Mouse (Mus musculus): ENCODE measurements at regions not wholly inside any gene's neighbourhood (a gene's known extent, or its start where the extent isn't known, plus 50 kb on each side); places are given as distances from the start of the nearest gene placed in this dataset.

DNA sequence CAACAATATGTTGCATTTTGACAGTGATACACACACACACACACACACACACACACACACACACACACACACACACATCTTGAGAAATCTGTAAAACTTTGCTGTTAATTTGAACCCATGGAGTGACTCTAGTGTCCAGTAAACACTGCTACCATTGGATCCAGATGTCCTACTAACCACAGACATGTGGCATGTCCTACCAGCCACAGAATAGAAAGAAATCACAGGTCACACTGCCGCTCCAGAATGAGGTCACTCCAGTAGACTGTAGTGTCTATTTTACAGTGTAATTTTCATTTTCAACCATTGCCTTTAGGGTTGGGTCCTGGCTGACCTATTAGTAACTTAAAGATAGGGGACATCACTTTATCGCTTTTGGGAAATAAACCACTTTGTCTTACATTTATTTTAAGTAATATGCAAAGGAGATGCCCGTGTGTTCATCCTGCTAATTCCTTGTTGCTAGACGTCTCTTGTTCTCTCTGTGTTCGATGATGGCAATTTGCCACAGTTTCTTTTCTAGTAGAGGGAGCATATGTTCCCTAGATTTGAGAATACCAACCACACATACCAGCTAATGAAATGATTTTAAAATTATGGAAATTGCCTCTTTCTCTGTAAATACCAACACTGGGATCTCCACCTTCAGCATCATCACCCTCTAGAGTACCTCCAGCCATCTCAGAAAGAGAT, 59.2 kb upstream of the Cdh6 start:
- Histone ChIP-seq H3K9ac (no peak overlapping the region), H3K36me3 (ENCODE audit: insufficient read depth) (no peaks in the 10 kb centered on the region), H3K9me3 (ENCODE audit: low read depth, low read length) (no peaks in the 10 kb centered on the region), H3K27ac (ENCODE audit: low read depth) (no peak overlapping the region), H3K27me3 (ENCODE audit: insufficient read depth, low read length) (no peaks in the 10 kb centered on the region), H3K4me2 (no peak overlapping the region), H3K4me3 (ENCODE audit: low read depth, low read length) (no peak overlapping the region), H3K4me1 (ENCODE audit: insufficient read depth) (no peaks in the 10 kb centered on the region)
- no peak for DNase-seq
- no peak for TF ChIP-seq CTCF (IDR thresholded peaks at IDR 0.05; ENCODE audit: low read depth)
- WGBS: 89% methylated on average over 5 of the region's 5 CpGs
- no peak for ATAC-seq (ENCODE audit: insufficient read depth)

DNA sequence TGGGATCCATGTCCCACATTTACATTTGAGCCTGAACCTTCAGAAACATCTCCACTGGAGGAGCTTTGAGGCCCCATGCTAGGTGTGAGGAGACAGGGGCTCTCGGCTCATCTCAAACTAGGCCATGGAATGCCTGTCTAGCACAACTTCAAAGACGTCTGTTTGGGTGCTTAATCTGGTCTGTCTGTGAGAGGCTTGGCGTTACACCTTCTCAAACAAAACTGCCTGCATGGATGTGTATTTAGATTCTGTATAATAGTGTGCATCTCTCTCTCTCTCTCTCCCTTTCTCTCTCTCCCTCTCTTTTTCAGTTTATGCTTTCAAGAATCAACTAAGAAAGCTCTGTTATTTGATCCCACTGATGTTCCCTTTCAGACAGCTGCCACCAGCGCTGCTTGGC, 58.1 kb upstream of the Cdh6 start:
- H3K27me3 ChIP-seq (ENCODE audit: insufficient read depth, low read length): no peaks in the 10 kb centered on the region
- ATAC-seq (ENCODE audit: insufficient read depth) (no peak), DNase-seq (no peak)
- H3K27ac ChIP-seq (ENCODE audit: low read depth): no peak overlapping the region
- no peak overlapping the region for H3K9ac ChIP-seq
- H3K4me1 ChIP-seq (ENCODE audit: insufficient read depth): no peaks in the 10 kb centered on the region
- WGBS: 11% methylated on average over 4 of the region's 4 CpGs
- no peaks in the 10 kb centered on the region for H3K36me3 ChIP-seq (ENCODE audit: insufficient read depth)
- no peaks in the 10 kb centered on the region for H3K9me3 ChIP-seq (ENCODE audit: low read depth, low read length)
- TF ChIP-seq CTCF (IDR thresholded peaks at IDR 0.05; ENCODE audit: low read depth): no peak
- H3K4me3 ChIP-seq (ENCODE audit: low read depth, low read length): no peak overlapping the region
- no peak overlapping the region for H3K4me2 ChIP-seq

DNA sequence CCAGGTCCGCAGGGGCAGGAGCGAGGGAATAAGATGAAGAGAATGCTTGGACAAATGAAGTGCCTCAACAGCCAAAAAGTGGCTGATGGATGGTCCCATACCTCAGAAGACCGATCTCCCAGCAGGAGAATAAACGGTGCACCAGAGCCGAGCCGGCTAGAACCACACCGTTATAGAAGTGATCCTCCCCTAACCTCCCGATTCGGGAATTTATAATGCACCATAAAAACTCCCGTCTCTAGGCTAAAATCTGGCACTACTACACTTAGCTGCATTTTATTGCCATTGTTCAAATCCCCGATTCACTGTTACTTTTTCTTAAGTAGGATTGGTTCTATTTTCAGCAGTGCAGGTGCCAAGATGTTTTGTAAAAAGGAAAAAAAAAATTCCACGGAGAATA, 54.6 kb upstream of the Cdh6 start:
- DNase-seq: no peak
- H3K36me3 ChIP-seq (ENCODE audit: insufficient read depth): no peaks in the 10 kb centered on the region
- no peak for TF ChIP-seq CTCF (IDR thresholded peaks at IDR 0.05; ENCODE audit: low read depth)
- no peak overlapping the region for H3K4me2 ChIP-seq
- no peaks in the 10 kb centered on the region for H3K9me3 ChIP-seq (ENCODE audit: low read depth, low read length)
- ATAC-seq (ENCODE audit: insufficient read depth): no peak
- H3K4me1 ChIP-seq (ENCODE audit: insufficient read depth): no peaks in the 10 kb centered on the region
- WGBS: 89% methylated on average over 12 of the region's 12 CpGs
- no peak overlapping the region for H3K27ac ChIP-seq (ENCODE audit: low read depth)
- H3K9ac ChIP-seq: no peak overlapping the region
- no peaks in the 10 kb centered on the region for H3K27me3 ChIP-seq (ENCODE audit: insufficient read depth, low read length)
- H3K4me3 ChIP-seq (ENCODE audit: low read depth, low read length): no peak overlapping the region

All from lung, embryonic 14.5 days (tissue).